Mouse (Mus musculus) liver, embryonic 14.5 days (tissue): ENCODE data around the gene Tdrd3.

Source experiments
- CTCF ChIP-seq: IDR thresholded peaks from 2 replicates; pipeline ENCODE4 v1.5.1; 2016; ENCODE audit warnings: antibody characterized with exemption, low read depth, control low read depth
- EP300 ChIP-seq: IDR thresholded peaks from 2 replicates; pipeline ENCODE4 v1.6.1; 2016; ENCODE audit warnings: antibody characterized with exemption, low read depth

DNA sequence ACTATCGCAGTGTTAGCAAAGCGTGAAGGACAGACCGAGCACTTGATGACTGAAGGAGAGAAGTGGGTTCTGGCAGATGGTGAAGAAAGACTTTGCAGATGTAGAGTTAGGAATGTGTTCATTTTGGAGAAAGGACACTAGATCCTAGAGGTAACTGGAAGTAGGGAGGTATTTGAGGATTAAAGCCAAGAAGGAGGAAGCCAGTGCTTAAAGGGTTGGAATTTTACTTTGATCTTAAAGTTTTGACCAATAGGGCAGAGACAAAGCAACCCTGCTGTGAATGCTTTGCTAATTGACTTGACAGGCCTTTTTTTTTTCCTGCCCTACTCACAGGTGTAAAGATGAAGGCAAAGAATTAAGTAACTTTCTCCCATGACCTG is 1.2 kb downstream of the Tdrd3 start:
- no peak for TF ChIP-seq CTCF
- no peak for TF ChIP-seq EP300
